Mouse (Mus musculus): ENCODE measurements around the gene Eps8.

DNA sequence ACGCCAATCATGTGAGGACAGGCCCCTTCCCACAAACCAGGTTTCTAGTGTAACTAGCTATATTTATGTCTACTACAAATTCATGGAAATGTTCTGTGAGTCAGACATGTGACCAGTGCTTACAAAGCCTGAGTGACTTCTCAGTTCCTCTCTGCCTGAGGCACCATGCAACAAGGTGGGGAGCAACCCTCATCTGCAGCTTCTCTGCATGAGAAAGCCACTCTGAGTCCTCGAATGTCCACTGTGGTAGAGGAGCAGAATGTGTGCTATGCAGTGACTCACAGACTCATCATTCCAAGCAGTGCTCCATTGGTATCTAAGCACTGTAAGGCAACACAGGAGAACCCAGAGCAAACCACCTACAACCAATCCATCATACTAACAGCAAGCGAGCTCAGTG is 88.8 kb downstream of the Eps8 start:
- TF ChIP-seq CTCF (IDR thresholded peaks at IDR 0.05; ENCODE audit: insufficient read depth, low read length) (no peak), POLR2A (IDR thresholded peaks at IDR 0.05; ENCODE audit: borderline replicate concordance, extremely low read depth, low read depth, low read length) (no peak)

Measured in lung, adult 2 months (tissue).